Mouse (Mus musculus) forebrain, embryonic 12.5 days (tissue): ENCODE results near the gene Spata16. TPM values are rescaled to one million over a fixed set of nuclear protein-coding genes. Genes with fewer than 3 reads are reported as not detected.

Source experiments
- ATAC-seq: fragments of 200-750 bp; cut with Nextera tagmentation; 2 replicates; pipeline ENCODE4 v1.8.0; 2017; ENCODE audit warnings: moderate TSS enrichment; ENCODE audit not compliant: low FRiP score
- H3K27ac ChIP-seq: fragments of 300-500 bp; sonication (generic); 2 replicates; pipeline ENCODE4 v1.5.1; 2016; ENCODE audit warnings: mild to moderate bottlenecking
- H3K27me3 ChIP-seq: fragments of 300-500 bp; sonication (generic); 2 replicates; pipeline ENCODE4 v1.6.1; 2016; ENCODE audit warnings: mild to moderate bottlenecking
- H3K36me3 ChIP-seq: fragments of 300-500 bp; sonication (generic); replicated peaks from 2 replicates; pipeline ENCODE4 v1.6.1; 2016; ENCODE audit warnings: mild to moderate bottlenecking
- H3K4me1 ChIP-seq: fragments of 300-500 bp; sonication (generic); 2 replicates; pipeline ENCODE4 v1.6.1; 2016
- H3K4me2 ChIP-seq: fragments of 300-500 bp; sonication (generic); 2 replicates; pipeline ENCODE4 v1.6.1; 2016; ENCODE audit warnings: mild to moderate bottlenecking, moderate library complexity
- H3K4me3 ChIP-seq: fragments of 300-500 bp; sonication (generic); replicated peaks from 2 replicates; pipeline ENCODE4 v1.5.1; 2016; ENCODE audit warnings: mild to moderate bottlenecking
- H3K9ac ChIP-seq: fragments of 300-500 bp; sonication (generic); 2 replicates; pipeline ENCODE4 v1.6.1; 2016; ENCODE audit warnings: mild to moderate bottlenecking
- H3K9me3 ChIP-seq: fragments of 300-500 bp; sonication (generic); 2 replicates; pipeline ENCODE4 v1.6.1; 2016
- WGBS: fragments of 180-500 bp; shearing (Covaris S2); methylation state at CpG from one replicate; pipeline ENCODE4 v1.1.7; 2016; 5-methylcytosine and 5-hydroxymethylcytosine counted together
- microRNA-seq: library from miRNA; unstranded; fragments of <30 nt; microRNA quantifications from one replicate; pipeline ENCODE4, GENCODE M21; 2017
- polyA plus RNA-seq: library from polyadenylated mRNA; unstranded; fragments of >200 nt; fragmentation: Nextera tagmentation; extraction: Ambion mirVana; gene quantifications from 2 replicates; pipeline ENCODE4 v1.2.1, GENCODE M21; 2016

Gene Spata16
- polyA plus RNA-seq, 1 experiment from 2014 or later = not detected

- Histone ChIP-seq H3K27me3 (no peaks in the 10 kb centered on the region), H3K9me3 (no peaks in the 10 kb centered on the region), H3K9ac (no peak overlapping the region), H3K4me1 (no peaks in the 10 kb centered on the region), H3K4me2 (no peak overlapping the region), H3K4me3 (no peak overlapping the region), H3K27ac (no peak overlapping the region), H3K36me3 (no peaks in the 10 kb centered on the region)
- 36% methylated on average over 3 of the region's 3 CpGs for WGBS
- no peak for ATAC-seq
These were observed 390.5 kb downstream of the Spata16 start for GRCm38 (mm10) chr3:27027957-27028356.

- H3K4me1 ChIP-seq = no peaks in the 10 kb centered on the region
- ATAC-seq = no peak
These were observed 391.1 kb downstream of the Spata16 start for GRCm38 (mm10) chr3:27028526-27028925.

GRCm38 (mm10) chr3:27030067-27030857, 392.8 kb downstream of the Spata16 start:
- no peaks in the 10 kb centered on the region for H3K36me3 ChIP-seq
- H3K9me3 ChIP-seq = no peaks in the 10 kb centered on the region
- no peak overlapping the region for H3K4me2 ChIP-seq
- H3K4me3 ChIP-seq = no peak overlapping the region
- H3K27ac ChIP-seq = no peak overlapping the region
- H3K9ac ChIP-seq = no peak overlapping the region
- ATAC-seq = no peak
- WGBS = 90% methylated on average over 8 of the region's 8 CpGs
- no peaks in the 10 kb centered on the region for H3K27me3 ChIP-seq
- H3K4me1 ChIP-seq = no peaks in the 10 kb centered on the region

More at GRCm38 (mm10) chr3:27028526-27028925, 391.1 kb downstream of the Spata16 start:
- Histone ChIP-seq H3K4me3 (no peak overlapping the region), H3K36me3 (no peaks in the 10 kb centered on the region), H3K9me3 (no peaks in the 10 kb centered on the region), H3K27ac (no peak overlapping the region), H3K9ac (no peak overlapping the region), H3K4me2 (no peak overlapping the region), H3K27me3 (no peaks in the 10 kb centered on the region)

Small RNA genes lying within 50 kb of the gene (microRNA-seq; reads per million reads assigned to microRNA genes)
- gene Gm25773 = not detected
- gene Gm44464 = not detected
